Mouse (Mus musculus) common myeloid progenitor, adult 5-6 weeks (primary cell): ENCODE measurements around the gene Tcte2. TPM values are rescaled to one million over a fixed set of nuclear protein-coding genes. Genes with fewer than 3 reads are reported as not detected.

Source experiments
- ATAC-seq: replicated peaks from 2 replicates; pipeline ENCODE4 v1.8.0; 2016; ENCODE audit warnings: low read depth, mild to moderate bottlenecking, moderate TSS enrichment, inconsistent platforms; ENCODE audit not compliant: poor library complexity, severe bottlenecking
- total RNA-seq: library from RNA; stranded (forward); fragments of 200-1000, 187-1606 nt; gene quantifications from 2 replicates; pipeline ENCODE4 v1.2.3, GENCODE M21; 2017

Gene Tcte2
- total RNA-seq, 1 experiment from 2014 or later = not detected

DNA sequence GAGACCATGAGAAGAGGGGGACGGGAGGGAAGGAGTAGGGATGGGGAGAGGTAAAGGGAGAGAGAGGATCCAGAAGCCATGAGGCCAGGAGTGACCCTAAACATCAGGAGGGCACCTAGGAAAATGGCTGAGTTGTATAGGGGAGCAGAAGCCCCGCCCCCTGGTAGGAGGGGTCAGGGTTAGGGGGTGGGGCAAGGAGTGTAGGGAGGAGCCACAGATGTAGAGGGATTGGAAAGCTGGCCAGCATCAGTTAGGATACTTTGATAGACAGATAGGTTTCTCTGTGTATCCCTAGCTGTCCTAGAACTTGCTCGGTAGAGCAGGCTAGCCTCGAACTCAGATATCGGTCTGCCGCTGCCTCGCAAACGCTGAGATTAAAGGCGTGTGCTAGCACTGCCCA is 13.9 kb downstream of the Tcte2 start:
- ATAC-seq = no peak

DNA sequence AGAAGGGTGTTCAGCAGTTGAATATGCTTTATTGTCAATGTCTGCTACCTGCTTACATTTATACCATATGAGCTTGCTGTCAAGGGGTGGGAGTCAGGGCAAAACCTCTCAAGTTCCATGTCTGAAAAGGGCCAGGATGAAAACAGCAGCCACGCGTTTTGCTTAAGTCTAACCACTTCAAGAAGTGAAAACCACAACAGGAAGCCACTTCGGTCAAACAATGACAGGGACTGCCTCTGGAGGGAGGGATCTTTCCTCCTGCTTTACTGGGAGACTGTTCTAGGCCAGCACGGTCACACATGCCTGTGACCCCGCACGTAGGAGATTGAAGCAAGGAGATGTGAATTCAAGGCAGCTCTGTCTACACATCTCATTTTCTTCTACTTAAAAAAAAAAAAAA is 15.3 kb downstream of the Tcte2 start:
- peak; percentile 90 for ATAC-seq

DNA sequence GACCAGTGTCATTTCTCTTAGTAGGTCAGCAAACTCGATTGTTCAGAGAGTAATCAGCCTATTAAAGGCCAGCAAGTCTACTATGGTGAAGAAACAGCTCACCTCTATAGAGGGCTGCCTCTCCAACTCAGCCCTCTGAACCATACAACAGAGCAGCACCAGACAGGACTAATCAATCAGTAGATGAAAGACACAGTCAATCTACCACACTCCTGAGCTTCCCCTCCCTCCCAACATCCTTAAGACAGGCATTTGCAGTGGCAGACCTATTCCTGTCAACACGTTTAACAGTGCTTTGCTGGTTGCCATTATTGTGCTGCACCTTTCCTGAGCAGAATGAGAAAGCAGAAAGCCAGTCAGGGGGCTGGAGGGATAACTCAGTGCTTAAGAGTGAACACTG is 16.3 kb downstream of the Tcte2 start:
- ATAC-seq = no peak

DNA sequence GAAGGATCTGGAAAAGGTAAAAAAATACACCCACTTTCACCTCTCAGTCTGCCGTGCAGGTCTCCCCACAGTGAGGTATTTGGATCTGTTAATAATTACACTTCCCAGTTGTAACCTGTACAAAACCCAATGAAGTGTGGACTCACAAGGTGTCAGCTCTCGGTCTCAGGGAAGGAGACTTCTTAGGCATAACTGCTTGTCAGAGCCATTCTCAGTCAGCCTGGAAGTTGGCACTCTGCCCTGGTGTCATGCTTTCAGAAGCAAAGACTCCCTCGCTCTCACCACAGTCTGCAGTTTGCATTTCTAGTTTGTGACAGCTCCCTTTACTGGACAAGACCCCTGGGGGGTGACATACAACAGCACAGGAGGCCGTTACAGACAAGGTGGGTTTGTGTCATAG is 16.8 kb downstream of the Tcte2 start:
- no peak for ATAC-seq

DNA sequence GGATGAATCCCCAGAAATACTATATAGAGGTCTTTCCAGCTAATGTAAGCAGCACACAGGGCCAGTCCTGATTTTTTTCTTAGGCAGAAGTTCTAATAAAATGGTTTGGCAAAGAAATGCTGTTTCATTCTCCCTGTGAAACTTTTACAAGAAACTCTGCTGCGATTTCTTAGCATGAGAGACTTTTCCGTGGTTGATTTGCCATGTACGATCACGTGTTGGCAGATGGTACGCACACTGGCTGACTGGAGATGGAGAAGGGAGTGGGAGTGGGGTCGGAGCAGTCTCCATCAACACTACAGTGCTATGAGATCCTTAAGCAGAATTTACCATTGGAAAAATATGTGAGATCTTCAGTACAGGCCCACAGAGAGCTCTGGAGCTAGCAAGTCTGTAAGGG is 17.4 kb downstream of the Tcte2 start:
- ATAC-seq = no peak

DNA sequence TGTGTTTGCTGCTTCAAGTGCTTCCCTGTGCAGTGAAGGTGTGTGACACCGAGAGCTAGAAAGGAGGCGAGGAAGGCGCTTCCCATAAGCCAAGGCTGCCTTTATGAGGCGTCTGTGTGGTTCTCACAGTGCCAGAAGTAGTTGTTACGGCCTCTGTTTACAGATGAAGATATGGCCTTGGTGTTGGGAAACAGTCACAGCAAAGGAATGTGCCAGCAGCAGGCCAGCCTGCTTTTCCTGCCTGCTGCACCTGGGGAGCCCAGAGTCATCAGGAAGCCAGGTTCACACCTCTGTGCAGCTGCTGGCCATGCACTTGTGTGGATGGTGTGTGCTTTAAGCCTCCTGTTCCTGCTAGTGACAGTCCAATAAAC is 17.9 kb downstream of the Tcte2 start:
- no peak for ATAC-seq

DNA sequence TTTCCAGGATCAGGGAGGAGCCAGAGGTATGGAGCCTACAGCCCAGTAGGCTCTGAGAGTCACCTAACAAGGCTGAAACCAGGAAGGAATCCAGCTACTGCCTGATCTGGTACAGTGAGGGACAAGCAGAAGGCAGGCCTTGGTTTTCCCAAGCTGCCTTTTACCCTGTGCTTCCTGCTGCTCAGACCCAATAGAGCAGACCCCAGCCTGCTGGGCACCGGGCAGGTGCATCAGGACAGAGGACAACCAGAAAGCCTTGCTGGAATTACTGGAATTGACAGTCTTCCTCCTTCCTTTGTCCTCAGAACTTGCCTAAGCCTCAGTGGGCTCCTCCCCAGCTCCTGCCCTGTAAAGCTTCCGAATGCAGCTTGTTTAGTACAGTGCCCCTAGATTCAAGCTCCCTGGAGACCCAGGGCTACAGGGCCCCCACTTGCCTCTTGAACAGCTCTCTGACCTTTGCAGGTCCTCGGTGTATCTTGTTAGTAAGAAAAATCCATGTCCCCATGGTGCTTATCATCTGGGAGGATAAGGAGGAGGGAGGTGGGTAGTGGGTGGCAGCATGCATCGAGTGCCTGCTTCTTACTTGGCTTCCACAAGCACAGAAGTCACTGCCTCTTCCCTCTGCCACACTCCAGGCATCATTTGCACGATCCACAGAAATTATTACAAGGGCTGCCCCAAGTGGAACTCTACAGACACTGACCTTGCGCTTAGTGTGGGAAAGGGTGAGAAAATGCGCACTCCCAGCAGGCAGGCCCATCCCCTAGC is 18.5 kb downstream of the Tcte2 start:
- ATAC-seq = no peak

DNA sequence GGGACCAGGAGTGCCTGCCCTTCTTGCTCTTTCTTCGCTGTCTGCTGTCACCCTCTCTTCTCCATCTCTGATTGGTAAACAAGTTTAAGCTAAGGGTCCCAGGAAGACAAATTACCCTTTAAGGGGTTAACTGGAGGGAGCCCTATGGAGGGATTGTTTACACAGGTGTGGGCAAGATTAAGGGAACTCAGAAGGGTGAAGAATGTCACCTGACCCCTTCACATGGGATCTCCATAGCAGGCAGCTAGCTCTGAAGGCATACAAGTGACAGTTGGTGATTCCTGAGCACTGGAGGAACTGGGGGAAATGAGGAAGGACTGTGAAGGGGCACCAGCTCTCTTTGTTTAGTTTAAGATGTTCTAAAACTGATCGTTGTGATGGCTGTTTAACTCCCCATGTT is 19.3 kb downstream of the Tcte2 start:
- no peak for ATAC-seq

DNA sequence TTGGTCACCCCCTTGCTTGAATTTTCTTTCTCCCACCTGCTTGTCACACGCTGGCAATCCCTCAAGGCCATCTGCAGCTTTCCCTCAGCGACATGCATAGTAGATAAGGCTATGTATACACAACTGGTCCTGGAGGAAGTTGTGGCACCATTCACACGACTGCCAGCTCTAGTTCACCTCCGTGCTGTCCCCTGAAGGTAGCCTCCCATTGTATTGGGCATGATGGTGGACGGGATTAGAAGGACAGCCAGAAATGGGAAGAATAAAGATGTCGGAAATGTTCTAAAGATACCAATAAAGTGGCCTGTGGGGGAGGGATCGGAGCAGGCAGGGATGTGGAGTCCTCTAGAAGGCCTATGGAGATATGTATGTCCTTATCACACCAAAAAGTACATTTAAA is 20.0 kb downstream of the Tcte2 start:
- no peak for ATAC-seq

DNA sequence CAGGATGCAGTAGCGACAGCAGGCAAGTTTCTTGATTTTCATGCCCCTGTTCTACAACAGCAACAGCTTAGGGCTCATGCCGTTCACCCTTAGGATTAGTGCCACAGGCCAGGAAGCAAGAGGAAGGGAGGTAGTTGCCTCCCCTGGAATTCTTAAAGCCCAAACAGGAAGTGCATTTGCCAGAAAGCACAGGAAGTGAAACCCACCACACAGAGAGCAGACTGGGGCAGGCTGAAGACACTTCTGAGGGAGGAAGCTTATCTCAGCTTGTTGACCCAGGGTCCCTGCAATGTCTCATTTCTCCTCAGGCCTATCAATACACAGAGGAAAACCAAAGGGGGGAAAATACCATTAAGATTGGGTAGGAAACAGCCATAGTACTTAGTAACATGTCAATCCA is 20.8 kb downstream of the Tcte2 start:
- peak; percentile 64 for ATAC-seq

DNA sequence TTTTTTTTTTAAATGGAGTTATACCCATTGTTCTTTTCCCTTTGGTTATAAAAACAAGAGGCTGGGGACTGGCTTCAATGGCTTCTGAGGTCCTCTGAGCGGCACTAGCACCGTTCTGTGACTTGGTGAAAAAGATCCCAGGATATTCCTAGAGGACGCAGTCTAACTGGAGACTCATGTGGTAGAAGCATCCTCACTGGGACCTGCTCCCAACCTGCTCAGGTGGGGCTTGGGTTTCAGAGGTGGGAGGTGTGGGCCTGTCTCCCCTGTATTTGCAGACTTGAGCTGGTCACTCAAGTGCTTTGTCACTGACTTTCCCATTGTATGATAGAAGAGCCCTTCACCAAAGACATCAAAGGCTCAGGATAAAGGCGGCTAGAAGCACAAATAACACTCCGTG is 21.6 kb downstream of the Tcte2 start:
- no peak for ATAC-seq

DNA sequence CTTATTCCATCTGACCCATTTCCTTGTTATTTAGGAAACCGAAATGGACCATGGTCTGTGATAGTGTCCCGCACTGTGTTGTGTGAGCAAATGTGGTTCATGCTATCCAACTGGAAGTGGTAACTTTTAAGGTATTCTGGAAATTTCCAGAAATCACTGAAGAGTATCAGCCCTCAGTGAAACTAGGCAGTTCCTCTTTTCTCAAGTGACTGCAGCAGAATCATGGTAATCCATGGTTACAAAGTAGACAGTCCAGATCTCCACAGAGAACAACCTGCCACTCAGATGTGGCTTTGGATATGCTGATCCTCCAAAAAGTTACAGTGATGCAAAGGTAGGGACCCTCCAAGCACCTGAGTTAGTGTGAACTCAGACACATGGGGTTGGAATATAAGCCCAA is 22.7 kb downstream of the Tcte2 start:
- peak; percentile 58 for ATAC-seq

DNA sequence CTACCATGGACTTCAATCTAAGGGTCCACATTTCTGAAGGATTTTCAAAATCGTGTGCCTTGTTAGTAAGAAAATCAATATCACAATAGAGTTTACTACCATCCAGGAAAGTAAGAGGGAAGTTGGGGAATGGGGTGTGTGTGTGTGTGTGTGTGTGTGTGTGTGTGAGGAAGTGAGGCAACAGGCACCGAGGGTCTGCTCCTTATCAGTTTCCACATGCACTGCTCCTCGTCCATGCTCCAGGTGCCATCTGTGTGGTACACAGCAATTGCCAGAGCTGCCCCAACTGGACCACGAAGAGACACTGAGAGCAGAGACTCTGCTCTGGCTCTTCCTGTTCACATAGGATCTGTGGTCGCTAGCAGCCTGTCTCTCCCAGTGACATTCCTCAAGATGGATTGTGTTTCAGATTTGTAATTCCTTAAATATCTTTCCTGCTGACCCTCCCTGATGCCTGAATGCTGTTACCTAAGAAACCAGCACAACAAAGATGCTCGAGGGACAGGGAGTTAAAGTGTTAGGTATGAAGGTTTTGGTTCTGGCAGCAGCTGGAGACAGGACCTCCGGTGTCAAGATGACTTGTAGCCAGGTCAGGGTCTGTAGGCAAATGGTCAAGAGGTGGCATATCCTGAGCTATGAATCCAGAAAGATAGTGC is 23.4 kb downstream of the Tcte2 start:
- peak; percentile 42 for ATAC-seq

DNA sequence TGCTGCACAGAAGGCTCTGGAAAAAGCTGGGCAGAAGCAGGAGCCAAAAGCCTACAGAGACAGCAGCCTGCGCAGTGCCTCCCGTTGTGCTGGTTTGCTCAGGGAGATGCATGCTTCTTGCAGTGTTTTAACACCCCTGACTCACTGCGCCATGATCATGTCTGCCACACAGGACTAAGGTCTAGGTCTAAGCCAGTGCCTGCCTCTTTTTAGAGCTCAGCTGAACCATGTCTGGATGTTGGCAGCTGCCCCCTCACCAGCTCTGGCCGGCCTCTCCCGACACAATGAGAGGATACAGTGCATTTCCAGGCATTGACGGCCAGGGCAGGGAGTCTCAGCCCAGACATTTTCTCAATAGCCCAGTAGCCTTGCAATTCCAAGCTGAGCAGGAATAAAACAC is 24.3 kb downstream of the Tcte2 start:
- no peak for ATAC-seq

DNA sequence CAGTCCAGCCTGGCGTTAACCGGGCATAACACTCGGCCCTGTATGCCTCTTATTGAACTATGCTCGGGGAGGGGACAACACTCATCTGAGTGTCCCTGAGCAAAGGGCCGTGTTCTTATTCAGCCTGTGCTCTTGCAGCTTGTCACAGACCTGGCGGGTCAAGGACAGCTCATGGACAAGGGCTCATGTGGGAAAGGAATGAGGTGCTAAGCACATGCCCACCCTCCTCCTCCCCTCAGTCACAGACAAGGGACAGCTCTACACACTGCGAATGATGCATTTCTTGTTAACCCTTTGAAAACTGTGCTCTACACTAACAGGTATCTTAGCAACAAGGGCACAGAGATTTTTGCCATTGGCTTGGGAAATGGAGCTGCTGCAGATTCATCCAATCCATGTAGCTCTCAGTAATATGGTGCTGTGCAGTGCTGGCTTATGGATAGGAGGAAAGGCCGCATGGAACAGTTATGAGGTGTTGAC is 25.8 kb downstream of the Tcte2 start:
- no peak for ATAC-seq

DNA sequence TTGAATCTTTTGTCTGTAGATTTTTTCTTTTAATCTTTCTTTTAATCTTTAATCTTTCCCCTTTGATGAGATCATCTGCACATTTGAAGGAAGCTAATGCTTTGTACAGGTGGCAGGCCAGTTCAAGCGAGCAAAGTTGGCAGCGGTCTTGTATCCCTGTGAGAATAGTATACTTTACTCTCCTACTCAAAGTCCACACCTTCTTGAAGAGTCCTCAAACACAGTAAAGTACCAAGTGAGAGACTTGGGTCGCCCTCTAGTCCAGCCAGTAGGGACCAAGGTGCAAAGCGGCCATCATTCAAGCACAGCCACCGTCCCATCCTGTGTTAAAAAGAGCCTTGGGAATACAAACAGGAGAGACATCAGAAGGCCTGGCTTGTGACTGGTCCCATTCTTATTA is 26.6 kb downstream of the Tcte2 start:
- no peak for ATAC-seq

DNA sequence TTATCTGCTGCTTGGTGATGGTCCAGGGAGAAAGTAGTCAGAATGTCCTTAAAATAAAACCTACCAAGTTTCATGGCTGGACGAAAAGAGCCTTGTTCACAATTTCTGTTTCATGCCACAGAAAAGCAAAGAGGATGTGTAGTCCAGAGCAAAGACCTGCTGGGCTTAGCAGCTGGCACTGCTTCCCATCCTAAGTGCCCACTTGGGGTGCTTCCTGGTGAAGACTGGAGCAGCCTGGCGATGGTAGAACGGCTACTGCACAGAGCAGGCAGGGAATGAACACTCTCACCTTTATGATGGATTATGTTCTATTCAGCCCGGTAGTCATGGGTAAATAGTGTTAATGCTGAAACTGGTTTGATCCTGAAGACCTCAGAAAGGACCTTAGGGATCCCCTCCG is 27.7 kb downstream of the Tcte2 start:
- no peak for ATAC-seq

DNA sequence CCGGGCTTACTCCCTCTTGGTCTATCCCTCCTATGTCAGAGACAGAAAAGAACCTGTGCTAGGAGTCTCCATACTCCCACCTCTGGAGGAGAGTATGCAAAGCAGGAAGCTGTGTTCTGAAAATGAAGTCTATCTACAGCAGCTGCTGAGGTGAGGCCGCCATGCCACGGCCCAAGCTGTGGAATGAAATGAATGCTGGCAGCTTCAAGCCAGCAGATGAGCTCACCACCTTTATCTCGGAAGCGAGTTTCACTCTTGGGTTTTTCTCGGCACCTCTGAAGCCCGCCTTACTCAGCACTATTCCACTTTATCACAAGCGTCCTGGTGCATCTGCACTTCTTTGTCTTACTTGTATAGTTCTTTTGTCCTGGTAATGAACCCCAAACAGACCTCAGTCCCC is 28.9 kb downstream of the Tcte2 start:
- ATAC-seq = peak; percentile 17; the same call in 1 of the 2 replicates

DNA sequence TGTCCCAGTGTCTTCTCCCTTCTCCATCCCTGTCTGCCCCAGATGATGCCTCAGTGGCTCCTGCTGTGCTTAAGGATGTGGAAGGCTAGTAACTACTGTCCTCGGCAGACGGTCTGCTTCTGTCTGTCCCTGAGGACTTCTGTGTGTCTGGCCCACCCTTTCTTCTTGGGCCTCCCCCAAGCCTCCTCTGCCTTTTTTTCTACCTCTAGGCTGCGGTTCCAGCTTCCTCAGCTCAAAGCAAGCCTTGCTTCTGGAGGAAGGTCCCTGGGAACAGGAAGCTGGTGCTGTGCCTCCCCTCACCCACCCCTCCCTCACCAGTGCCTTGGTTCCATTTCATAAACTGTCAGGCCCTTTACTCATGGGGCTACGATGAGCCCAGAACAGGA is 29.9 kb downstream of the Tcte2 start:
- peak; percentile 91 for ATAC-seq

DNA sequence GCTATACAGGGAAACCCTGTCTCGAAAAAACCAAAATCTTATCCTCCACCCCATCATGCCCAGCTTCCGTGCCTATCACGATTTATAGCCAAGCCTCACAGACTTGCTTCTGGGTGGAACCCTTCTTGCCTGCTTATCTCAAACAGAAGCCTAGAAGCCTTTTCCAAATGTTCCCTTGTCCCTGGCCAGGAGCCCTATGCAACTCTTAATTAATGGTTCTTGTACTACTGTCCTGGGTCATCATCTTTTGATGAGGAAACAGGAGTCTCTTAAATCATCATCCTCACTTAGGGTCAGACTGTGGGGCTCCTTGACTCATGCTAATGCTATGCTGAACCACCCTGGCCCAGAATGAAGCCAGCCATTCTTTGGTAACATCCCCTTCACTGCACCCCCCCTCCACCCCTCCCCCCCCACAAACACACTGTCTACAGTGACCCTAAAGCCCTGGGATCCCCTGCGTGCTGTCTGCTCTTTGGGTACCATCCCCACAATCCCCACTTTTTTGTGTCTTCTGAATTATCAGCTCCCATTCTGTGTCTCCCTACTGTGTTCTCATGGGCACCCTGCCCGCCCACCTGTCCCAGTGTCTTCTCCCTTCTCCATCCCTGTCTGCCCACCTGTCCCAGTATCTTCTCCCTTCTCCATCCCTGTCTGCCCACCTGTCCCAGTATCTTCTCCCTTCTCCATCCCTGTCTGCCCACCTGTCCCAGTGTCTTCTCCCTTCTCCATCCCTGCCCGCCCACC is 30.5 kb downstream of the Tcte2 start:
- ATAC-seq = no peak

DNA sequence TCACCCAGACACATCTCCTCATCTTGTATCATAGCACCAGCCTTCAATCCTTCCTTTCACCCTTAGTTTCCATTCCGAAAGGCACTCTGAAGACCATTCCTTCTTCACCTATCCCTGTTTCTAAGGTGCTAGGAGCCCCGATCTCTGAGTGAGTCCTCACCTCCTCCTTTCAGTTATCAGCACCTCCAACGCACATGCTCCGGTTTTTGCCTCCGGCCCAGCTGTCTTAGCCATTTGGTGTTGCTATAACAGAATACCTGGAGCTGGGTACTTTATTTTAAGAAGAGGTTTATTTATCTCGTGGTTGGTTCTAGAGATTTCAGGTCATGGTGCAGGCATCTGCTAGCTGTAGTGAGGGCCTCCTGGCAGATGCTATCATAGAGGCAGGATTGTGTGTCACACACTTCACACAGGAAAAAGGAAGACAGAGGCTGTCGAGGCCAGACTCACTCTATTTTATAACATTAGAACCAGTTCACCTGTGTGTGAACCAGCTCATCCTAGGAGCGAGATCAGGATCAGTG is 34.7 kb downstream of the Tcte2 start:
- ATAC-seq = no peak
